Mouse (Mus musculus) thymus, postnatal 0 days (tissue): ENCODE measurements around the gene Slc3a2. TPM values are rescaled to one million over a fixed set of nuclear protein-coding genes. Genes with fewer than 3 reads are reported as not detected.
"Not testable (repeated sequence)": the region's sequence is repeated elsewhere in the genome, so short reads cannot be mapped to it uniquely, and the experiment has no call there.

Source experiments
- DNase-seq: peaks from one replicate; pipeline ENCODE4 v3.0.0-alpha.2; 2015; ENCODE audit warnings: low spot score
- polyA plus RNA-seq: library from polyadenylated mRNA; unstranded; fragments of >200 nt; fragmentation: Nextera tagmentation; extraction: Ambion mirVana; gene quantifications from 2 replicates; pipeline ENCODE4 v1.2.1, GENCODE M21; 2015

Slc3a2 gene
- polyA plus RNA-seq, 1 experiment from 2014 or later = 122 TPM

DNA sequence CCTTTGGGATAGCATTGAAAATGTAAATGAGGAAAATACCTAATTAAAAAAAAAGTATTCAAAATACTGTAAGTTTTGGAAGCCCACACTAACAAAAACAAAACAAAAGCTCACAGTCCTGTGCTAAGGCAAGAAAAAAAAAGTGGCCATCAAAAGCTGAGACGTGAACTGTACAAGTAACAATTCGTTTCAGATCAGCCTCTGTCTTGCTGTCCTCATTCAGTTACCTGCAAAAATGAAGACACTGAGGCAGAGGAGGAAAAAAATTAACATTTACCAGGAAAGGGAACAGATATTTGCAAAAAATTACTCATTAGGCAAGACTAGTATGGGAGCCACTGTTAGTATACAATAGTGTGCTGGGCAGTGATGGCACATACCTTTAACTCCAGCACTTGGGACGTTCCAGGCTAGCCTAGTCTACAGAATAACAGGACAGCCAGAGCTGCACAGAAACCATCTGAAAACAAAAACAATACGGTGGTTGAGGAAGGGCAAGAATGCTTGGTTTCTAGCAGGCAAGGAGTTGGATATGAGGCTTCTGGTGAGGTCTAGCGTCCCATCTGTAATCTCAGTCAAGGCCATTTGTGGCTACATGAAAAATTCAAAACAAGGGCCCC is 4.4 kb upstream of the Slc3a2 start:
- DNase-seq = no peak

DNA sequence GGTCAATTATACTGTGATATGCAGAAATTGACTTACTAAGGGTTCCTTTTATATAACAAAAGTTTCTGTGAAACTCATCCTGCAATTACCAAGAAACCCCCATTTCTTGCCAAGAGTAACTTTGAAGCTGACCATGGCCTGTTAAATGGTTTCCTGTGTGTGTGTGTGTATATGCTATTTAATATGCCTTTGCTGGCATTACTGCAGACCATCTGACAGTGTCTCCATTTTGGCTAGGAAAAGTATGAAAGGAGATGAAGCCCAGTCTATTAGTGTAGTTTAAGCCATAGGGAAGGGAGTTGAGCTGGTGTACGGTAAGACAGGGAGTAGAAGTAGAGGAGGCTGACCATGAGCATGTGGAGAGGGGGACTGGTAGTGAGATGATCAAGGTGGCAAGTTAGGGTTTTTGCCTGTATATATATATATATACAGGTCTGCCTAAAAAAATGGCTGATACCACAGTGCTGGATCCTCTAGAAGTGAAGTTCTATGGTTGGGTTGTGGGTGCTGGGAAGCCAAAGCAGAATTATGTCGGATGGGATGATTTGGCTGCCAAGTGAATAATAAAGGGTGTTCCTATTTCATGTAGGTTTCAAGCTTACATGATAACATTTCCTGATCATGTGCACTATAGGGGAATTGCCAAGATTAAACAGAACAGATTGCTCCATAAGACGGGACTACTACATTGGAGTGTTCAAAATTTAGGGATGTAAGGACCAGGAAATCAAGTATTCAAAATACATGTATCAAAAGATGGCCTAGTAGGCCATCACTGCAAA is 3.6 kb upstream of the Slc3a2 start:
- DNase-seq = no peak

DNA sequence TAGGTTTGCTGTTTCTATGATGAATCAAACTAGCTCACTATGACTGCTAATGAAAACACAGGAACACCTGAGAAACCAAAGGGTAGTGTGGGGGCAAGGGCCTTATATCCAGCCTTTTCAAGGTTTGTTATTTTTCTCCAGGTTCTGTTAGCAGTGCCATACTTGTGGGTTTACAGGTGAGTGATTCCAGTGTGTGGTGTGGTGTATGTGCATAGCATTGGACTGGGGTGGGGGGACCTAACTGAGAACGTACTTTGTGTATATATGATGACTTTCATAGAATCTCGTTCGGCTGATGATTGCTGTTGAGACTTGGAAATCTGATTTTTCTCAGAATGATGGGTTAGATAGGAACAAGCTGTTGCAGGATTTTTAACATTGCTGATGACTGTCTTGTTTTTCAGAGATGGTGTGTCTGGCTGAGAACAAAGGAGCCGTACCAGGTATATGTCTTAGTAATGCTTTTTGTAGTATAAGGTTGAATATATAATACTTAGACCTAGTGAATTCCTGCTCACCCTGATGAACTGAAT is 2.0 kb upstream of the Slc3a2 start:
- no peak for DNase-seq

DNA sequence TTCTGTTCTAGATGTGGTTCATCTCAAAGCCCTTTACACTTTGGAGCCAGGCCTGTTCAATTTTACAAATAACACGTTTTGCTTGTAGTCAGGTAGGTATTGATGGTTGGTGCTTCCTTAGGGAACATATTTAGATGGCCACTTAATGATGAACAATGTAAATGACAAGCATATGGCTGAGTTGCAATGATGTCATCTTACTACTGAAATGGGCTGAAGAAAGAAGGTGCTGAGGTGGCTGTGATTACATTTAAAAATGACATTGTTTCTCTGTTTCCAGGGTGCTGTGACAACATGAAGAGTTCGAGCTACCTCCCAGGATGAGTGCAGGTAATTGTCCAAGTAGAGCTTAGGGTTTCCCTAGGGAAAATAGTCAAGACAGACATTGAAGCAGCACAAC is 1.2 kb upstream of the Slc3a2 start:
- DNase-seq = no peak

DNA sequence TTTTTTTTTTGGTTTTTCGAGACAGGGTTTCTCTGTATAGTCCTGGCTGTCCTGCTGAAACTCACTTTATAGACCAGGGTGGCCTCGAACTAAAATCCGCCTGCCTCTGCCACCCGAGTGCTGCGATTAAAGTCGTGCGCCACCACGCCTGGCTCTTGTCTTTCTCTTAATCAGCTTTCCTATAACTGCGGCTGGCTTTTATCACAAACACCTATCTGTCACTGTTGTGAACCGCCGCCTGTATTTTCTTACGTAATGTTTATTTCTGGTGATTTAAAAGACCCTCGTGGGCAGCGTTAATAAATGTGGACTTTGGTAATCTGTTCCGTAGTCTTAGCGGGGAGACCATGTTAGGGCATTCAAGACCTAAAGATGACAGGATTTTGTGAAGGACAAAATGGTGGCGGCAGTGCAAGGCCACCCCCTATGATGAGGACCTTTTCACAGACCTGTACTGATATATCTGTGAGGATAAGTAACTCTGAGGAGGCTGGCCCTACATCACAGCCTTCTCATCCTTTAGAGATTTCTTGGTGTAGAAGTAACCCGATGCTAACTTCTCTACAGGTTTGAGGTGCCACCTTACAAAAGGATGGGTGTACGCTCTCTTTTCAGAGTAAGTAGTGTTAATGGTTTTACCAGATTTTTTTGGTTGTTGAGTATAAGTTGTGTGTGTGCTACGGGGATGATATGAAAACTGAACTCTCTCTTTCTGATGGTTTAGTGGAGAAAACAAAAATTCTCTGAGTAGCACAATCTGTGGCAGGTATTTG is 591 bp upstream of the Slc3a2 start:
- no peak for DNase-seq

DNA sequence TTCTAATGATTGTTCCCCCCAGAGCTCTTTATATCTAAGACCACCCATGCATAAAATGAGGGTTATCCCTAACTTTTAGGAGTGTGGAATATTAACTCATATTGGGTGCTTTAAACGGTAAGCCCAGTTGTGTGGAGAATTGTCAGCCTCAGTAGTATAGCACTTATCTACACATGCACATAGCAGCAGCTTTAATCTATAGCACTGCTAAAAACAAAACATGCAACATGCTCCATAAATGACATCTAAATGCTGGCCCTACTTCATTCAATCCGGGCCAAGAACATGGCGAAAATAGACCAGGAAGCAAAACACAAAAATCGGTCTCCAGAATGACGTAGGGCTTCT is 636 bp downstream of the Slc3a2 start:
- no peak for DNase-seq

DNA sequence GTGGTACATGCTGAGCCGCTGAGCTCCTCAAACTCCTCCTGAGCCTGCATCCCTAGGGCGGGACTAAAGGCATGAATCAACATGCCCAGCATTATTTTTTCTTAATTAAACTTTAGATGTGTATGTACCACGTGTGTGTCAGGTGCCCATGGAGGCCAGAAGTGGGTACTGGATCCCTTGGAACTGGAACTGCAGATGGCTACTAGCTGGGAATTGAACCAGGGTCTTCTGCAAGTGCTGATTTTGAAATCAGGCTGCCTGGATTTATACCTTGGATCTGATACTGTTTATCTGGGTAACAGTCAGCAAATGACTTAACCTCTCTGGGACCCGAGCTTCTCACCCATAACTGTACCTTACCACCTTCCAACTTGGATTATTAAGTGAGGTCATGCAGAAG is 1.1 kb downstream of the Slc3a2 start:
- DNase-seq = no peak

DNA sequence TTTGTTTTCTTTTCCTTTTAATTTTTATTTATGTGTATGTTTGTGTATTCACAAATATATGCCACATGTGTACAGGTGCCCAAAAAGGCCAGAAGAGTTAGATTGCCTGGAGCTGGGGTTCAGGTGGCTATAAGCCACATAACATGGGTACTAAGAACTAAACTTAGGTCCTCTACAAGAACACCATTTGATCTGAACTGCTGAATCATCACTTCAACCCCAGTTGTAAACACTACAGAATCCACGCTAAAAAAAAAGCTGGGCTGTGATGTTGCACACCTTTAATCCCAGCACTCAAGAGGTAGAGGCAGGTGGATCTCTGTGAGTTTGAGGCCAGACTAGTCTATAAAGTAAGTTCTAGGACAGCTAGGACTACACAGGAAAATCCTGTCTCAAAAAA is 1.8 kb downstream of the Slc3a2 start:
- no peak for DNase-seq

DNA sequence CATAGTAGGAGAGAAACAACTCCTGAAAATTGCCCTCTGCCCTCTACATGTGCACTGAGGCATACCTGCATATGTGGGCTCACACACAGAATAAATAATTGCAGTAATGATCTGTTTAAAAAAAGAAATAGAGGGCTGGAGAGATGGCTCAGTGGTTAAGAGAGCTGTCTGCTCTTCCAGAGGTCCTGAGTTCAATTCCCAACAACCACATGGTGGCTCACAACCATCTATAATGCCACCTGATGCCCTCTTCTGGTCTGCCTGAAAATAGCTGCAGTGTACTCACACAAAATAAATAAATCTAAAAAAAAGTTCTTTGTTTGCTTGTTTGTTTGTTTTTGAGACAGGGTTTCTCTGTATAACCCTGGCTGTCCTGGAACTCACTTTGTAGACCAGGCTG is 4.1 kb downstream of the Slc3a2 start:
- DNase-seq = not testable (repeated sequence)

DNA sequence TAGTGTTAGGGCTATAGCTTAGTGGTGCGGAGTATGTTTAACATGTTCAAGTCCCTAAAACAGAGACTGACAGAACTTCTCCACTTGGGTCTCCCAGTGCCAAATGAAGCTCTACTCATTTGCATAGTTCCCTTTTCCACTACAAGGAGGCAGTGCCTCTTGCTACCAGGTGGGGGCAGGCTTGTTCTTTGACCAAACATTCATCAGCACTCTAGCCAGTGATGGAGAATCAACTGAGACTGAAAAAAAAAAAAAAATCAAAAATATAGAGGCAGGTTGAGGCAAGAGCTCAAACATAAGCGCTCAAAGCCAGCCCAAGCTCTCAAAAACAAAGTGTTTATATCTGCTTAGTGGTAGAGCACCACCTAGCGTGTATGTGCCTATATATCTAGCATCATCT is 4.8 kb downstream of the Slc3a2 start:
- peak; percentile 72 for DNase-seq

DNA sequence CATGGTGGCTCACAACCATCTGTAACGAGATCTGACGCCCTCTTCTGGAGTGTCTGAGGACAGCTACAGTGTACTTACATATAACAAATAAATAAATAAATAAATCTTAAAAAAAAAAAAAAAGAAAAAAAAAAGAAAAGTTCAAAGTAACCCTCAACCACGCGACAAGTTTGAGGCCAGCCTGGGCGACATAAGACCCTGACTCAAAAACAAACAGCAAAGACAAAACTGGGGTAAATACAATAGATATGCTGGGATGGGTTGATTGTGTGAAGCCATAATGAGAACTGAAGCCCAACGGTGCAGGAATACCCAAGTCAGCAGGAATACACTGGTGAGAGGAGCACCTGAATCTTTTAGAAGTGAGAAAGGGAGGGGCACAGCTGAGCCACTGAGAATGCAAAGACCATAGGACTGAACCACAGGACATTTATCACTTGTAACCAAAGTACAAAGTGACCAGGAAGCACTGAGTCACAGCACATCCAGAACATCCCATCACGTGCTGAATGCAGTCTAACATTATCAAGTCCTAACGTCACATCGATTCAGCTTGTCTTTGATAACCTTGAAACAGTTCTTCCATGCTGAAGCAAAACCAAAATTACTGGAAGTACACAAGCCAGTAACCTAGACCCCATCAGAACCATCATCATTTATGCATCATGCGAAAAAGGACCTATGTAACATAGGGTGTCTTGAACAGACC is 6.2 kb downstream of the Slc3a2 start:
- DNase-seq = no peak

DNA sequence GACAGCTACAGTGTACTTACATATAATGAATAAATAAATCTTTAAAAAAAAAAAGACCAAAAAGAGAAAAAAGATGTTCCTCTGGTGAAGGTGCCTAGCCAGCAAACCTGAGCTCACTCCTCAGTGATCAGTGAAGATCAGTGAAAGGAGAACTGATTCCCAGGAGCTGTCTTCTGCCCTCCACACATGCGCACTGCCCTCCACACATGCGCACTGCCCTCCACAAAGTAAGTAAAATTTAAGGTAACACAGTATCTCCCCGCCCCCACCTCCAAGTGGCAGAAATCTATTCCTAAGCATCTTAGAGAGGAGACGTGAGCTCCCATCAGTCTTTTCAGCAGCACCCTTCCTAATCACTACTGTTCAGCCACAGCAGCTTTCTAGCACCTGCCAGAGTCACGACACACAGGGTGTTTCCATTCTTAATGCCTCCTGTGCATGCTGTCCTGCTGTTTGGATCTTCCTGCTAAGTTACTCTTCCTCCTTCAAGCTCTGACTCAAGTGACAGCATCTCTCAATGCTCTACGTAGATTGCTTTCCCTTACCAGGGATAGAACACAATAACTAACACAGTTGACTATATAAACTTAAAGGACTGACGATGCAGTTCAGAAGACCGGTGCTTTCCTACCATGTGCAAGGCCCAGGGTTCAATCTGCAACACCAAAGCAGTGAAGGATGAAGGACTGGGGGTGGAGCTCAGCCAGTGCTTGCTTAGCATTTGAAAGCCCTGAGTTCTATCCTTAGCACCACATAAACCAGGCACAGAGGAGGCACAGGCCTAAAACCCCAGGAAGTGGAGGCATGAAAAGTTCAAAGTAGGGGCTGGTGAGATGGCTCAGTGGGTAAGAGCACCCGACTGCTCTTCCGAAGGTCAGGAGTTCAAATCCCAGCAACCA is 7.1 kb downstream of the Slc3a2 start:
- no peak for DNase-seq

DNA sequence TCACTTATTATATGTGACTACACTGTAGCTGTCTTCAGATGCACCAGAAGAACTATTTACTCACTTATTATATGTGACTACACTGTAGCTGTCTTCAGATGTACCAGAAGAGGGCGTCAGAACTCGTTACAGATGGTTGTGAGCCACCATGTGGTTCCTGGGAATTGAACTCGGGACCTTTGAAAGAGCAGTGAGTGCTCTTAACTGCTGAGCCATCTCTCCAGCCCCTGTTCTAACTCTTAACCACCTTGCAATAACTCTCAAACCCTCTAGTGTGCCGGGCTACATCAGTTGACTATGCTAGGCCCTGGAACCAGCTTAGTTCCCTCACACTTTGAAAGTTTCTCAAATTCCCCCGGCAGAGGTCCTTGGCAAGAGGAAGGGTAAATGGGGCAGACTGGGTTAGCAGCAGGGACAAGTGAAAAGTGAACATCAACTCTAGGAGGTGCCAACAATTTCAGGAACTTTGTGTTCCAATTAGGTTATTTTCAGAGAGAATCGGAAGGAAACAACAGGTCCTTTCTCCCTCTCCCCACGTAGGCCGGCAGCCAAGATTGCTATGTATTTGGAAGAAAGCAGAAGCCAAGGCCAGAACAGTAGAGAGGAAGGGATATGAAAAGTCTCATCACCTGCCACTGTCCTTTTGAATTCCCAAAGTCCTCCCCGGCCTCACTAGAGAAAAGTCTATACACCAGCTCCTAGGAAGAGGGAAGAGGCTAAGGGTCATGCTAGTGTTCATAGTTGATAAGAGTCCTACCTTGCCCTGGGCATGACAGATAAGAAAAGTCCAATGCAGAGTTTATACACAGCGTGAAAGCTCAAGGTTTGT is 8.3 kb downstream of the Slc3a2 start:
- DNase-seq = no peak

DNA sequence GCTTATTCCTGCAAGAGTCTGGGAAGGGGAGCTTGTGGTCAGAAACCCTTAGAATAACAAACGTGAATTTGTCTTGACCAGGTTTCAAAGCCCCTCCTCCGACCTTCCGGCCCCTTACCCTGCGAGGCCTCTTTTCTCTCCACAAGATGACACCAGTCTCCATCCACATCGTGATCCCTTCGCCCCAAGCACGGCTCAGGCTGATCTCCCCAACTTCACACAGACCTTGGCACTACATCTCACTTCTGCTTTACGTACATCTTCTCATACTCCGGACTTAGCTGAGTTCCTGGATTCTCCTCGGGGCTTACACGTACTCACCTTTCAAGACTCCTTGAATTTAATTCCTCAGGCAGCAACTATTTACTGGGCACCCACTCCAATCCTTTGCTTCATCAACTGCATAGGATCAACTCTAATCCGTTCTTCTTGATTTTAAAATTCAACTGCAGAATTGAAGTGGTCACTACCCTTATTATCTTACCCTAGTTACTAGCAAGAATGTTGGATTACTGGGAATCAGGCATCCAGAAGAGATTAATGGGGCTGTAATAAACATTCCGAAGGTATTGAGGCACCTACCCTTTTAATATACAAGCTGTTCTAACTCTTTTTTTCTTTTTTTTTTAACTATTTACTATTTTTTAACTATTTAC is 9.0 kb downstream of the Slc3a2 start:
- no peak for DNase-seq

DNA sequence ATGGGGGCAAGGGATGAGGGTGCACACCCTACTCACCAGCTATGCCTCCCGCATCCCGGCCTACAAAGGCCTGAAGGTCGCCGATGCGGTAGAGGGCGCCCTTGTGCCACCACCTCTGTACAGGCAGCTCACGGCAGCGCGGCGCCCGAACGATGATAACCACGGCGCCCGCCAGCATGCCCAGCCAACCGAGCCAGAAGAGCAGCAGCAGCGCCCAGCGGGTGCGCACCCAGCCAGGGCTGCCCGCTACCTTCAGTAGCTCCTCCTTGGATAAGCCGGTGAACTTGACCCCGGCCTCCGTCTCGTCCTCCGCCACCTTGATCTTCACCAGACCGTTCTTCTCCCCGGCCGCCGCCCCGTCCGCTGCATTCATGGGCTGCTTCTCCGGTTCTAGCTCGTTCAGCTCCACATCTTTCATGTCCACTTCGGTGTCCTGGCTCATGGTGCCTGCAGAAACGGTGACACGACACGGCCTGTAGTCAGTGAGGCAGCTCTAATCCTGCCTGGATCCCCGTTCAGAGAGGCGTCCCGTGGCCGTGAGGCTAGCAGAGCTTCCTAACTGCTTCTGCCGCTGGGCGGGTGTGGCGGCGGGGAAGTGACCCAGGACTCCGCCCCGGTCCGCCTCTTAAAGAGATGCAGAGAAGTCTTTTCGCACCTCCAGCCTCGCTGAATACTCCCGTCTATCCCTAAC is 9.7 kb downstream of the Slc3a2 start:
- peak; percentile 92 for DNase-seq

DNA sequence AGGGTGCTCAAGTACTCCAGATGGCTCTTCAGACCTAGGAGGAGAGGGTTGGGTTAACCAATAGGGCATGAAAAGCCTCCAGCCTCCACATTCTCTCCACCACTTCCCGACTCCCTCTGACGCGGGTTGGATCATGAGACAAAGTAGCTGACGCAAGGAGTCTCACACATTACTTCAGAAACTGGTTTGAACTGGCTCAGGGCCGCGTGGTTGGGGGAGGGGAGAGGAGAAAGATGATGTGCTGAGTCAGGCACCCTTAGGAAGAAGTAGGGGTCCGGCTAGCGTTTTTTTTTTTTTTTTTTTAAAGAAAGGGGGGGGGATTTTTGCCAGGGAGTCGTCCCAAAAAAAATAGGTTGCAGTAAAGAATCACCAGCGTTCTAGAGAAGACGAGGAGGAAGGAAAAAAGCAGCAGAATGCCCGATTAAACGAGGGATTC is 10.3 kb downstream of the Slc3a2 start:
- peak; percentile 71 for DNase-seq

DNA sequence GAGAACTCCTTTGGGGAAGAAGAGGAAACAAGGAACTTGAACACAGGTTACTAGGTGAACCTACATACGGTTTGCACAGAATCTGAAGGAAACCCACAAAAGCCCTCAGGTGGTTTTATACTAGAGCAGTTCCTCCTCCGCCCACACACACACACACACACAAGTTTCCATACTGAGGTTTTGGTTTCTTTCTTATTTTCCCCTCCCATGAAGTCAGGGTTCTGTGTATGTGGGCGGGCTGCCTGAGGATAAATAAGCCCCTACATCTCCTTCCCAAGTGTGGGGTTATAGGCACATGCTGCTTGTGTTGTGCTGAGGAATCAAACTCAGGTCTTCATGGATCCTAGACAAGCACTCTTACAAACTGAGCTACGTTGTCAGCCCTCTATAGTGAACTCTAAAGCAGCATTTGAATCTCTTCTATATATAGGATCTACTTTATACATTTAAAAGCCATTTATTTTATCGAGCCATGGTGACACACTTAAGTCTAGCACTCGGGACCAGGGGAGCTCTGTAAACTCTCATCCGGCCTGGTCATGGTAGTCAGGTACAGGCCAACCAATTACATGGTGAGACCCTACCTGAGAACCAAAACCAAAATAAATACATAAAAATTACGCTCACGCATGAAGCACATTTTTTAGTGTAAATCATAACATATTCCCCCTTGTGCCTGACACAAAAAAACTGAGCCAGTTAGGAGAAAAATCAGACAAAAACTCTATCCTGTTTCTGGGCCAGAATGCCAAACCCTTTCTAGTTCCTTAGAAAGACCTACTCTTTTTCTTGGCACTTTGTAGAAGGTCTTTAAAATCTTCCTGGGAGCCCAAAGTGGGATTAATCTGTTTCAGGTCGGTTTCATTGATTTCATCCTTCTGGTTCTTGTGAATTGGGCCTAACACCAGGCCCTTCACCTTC is 11.0 kb downstream of the Slc3a2 start:
- peak; percentile 74 for DNase-seq
